Mouse (Mus musculus): ENCODE measurements at regions not wholly inside any gene's neighbourhood (a gene's known extent, or its start where the extent isn't known, plus 50 kb on each side); places are given as distances from the start of the nearest gene placed in this dataset.

- TF ChIP-seq MAFK (IDR thresholded peaks at IDR 0.05; ENCODE audit: insufficient read depth, low read depth, low read length) (no peak), ZC3H11A (IDR thresholded peaks at IDR 0.05; ENCODE audit: borderline replicate concordance, low read depth, low read length) (no peak), ZNF384 (IDR thresholded peaks at IDR 0.05; ENCODE audit: low read depth, low read length) (no peak)
Measured at GRCm38 (mm10) chr13:112027736-112028135, 218.9 kb upstream of the Map3k1 start.

Measured in ES-E14 (cell line).